Mouse (Mus musculus) liver (tissue): ENCODE results near the gene Fam131a.

Source experiments
- DNase-seq: peaks from one replicate; pipeline ENCODE4 v3.0.0-alpha.2; 2020; ENCODE audit warnings: mixed read lengths

Gene Fam131a

GRCm38 (mm10) chr16:20699266-20699665, 6.2 kb downstream of the Fam131a start:
- no peak for DNase-seq

GRCm38 (mm10) chr16:20700036-20700435, 7.0 kb downstream of the Fam131a start:
- no peak for DNase-seq

GRCm38 (mm10) chr16:20701316-20701715, 8.3 kb downstream of the Fam131a start:
- no peak for DNase-seq

GRCm38 (mm10) chr16:20701729-20702521, 8.9 kb downstream of the Fam131a start:
- DNase-seq = no peak

- peak; percentile 87 for DNase-seq
Measured at GRCm38 (mm10) chr16:20702522-20702893, 9.5 kb downstream of the Fam131a start.

GRCm38 (mm10) chr16:20703071-20703470, 10.0 kb downstream of the Fam131a start:
- no peak for DNase-seq

GRCm38 (mm10) chr16:20703699-20704400, 10.8 kb downstream of the Fam131a start:
- DNase-seq = peak; percentile 39

- DNase-seq = no peak
Measured at GRCm38 (mm10) chr16:20705786-20706185, 12.7 kb downstream of the Fam131a start.

- peak; percentile 60 for DNase-seq
Measured at GRCm38 (mm10) chr16:20706407-20707055, 13.5 kb downstream of the Fam131a start.

GRCm38 (mm10) chr16:20708220-20708938, 15.3 kb downstream of the Fam131a start:
- DNase-seq = no peak

GRCm38 (mm10) chr16:20708939-20709734, 16.1 kb downstream of the Fam131a start:
- no peak for DNase-seq

GRCm38 (mm10) chr16:20710370-20710769, 17.3 kb downstream of the Fam131a start:
- no peak for DNase-seq

GRCm38 (mm10) chr16:20710810-20711209, 17.8 kb downstream of the Fam131a start:
- DNase-seq = no peak

- no peak for DNase-seq
Measured at GRCm38 (mm10) chr16:20712190-20712589, 19.1 kb downstream of the Fam131a start.

GRCm38 (mm10) chr16:20712889-20713288, 19.8 kb downstream of the Fam131a start:
- peak; percentile 79 for DNase-seq

- no peak for DNase-seq
Measured at GRCm38 (mm10) chr16:20714307-20715080, 21.5 kb downstream of the Fam131a start.

- DNase-seq = no peak
Measured at GRCm38 (mm10) chr16:20715161-20715560, 22.1 kb downstream of the Fam131a start.

- no peak for DNase-seq
Measured at GRCm38 (mm10) chr16:20715566-20715965, 22.5 kb downstream of the Fam131a start.

- peak; percentile 88 for DNase-seq
Measured at GRCm38 (mm10) chr16:20715976-20716840, 23.2 kb downstream of the Fam131a start.

- no peak for DNase-seq
Measured at GRCm38 (mm10) chr16:20716841-20717180, 23.8 kb downstream of the Fam131a start.
